Mouse (Mus musculus): ENCODE results near the gene Vdac1.

DNA sequence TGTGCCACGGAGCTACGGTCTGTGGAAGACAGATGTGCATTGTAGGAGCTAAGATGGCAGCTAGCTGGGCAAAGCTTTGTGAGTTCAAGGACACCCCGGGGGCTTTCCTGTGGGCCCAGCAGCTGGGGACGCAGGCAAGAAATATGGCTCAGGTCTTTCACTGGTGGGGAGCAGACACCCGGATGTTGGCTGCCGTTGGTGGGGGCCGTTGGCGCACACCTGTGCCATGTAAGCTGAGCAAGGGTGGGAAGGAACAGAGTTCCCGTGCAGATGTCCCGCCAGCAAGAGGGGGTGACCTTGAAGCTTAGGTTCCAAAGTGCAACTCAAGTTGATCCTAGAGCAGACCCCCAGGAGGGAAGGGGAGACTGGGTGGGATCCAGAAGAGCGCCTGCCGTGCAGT, 21.1 kb upstream of the Vdac1 start:
- TF ChIP-seq CTCF (IDR thresholded peaks at IDR 0.05; ENCODE audit: borderline replicate concordance, insufficient read depth, low read length) = no peak
- TF ChIP-seq POLR2A (IDR thresholded peaks at IDR 0.05; ENCODE audit: low read depth, low read length) = no peak

All from embryonic fibroblast, embryonic 13.5 days (primary cell).